Mouse (Mus musculus): ENCODE measurements around the gene Hoxb5.

DNA sequence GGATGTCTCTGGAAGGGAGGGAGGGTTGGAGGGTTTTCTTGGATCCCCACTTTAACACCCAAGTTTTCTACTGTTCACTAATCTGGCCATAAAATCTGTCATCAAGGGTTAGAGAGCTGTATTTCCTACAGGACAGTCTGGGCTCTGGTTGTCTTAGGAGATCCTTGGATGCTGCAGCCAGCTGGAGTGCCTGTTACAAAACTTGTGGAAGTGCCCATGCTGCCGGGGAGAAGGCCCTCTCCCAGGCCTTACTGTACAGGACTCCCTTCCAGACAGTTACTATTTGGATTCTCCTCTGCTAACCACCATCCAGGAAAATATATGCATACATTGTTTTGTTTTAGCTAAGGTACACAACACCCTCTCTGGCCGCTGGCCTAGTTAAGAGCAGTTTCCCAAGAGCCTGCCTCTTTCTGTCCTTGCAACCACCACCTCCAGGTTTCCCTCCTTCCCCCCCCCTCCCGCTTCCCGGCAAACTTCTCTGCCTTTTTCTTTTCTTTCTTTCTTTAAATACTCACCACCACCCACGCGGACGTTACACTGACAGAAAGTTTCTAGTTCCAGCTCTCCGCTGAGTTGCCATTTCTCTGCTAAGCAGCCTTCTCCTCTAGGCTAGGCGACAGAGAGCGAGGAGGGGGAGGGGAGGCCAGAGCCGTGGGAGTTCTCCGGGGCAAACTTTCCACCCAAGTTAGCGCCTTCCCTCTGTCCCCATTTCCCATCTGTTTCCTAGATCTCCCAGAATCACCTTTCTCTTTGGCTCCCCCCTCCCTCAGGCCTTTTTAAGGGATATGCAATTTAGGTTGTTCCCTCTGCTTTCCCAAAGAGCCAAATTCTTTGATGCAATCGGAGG is 46.6 kb downstream of the Hoxb5 start:
- TF ChIP-seq CTCF (conservative IDR thresholded peaks at IDR 0.05; ENCODE audit: low read length), result no peak
- TF ChIP-seq POU5F1 (IDR thresholded peaks at IDR 0.05; ENCODE audit: borderline replicate concordance, low read length), result no peak
